Mouse (Mus musculus): ENCODE results near the gene Spata25. TPM values are rescaled to one million over a fixed set of nuclear protein-coding genes. Genes with fewer than 3 reads are reported as not detected.
A peak's percentile ranks its signal among the peaks of the same experiment; 100 is the strongest.

Gene Spata25
- total RNA-seq, 1 experiment, result 1.1 TPM

- H3K27ac ChIP-seq (ENCODE audit: insufficient read depth, low read depth, low read length, poor library complexity, severe bottlenecking), result 0 out of 2 replicates have a peak overlapping the region, but pooled peaks have one; percentile 9
- in situ Hi-C loops (cut with MboI; ENCODE audit: low sequenced_read_pairs in 2 of 2, unreplicated experiment in 2 of 2), result no loop called here
- TF ChIP-seq HCFC1 (IDR thresholded peaks at IDR 0.05; ENCODE audit: borderline replicate concordance, insufficient read depth, low read length) (no peak), ZC3H11A (IDR thresholded peaks at IDR 0.05; ENCODE audit: borderline replicate concordance, low read depth, low read length) (no peak), CHD2 (IDR thresholded peaks at IDR 0.05; ENCODE audit: low read depth, low read length) (no peak), MAFK (IDR thresholded peaks at IDR 0.05; ENCODE audit: insufficient read depth, low read depth, low read length) (no peak), ZNF384 (IDR thresholded peaks at IDR 0.05; ENCODE audit: low read depth, low read length) (no peak)
- no peak overlapping the region for H3K4me3 ChIP-seq (ENCODE audit: insufficient read depth in 1 of 2, low read depth in 1 of 2, low read length in 2 of 2, poor library complexity in 1 of 2, severe bottlenecking in 1 of 2)
- no peak overlapping the region for H3K9ac ChIP-seq (ENCODE audit: insufficient read depth, low read depth, low read length, poor library complexity, severe bottlenecking)
- no peaks in the 10 kb centered on the region for H3K9me3 ChIP-seq (ENCODE audit: control insufficient read depth, insufficient read depth, low read depth, low read length)
- DNase-seq (ENCODE audit: low read depth, low spot score), result no peak
- H3K4me1 ChIP-seq (ENCODE audit: control insufficient read depth in 2 of 2, insufficient read depth in 2 of 2, low read length in 2 of 2, poor library complexity in 1 of 2), result peaks cover 22 to 31% of the 10 kb centered on the region in 2 experiments
- no peaks in the 10 kb centered on the region for H3K36me3 ChIP-seq (ENCODE audit: control insufficient read depth, insufficient read depth, low read length, poor library complexity, severe bottlenecking)
These were observed 32.8 kb upstream of the Spata25 start for GRCm38 (mm10) chr2:164861094-164861493.

- H3K9me3 ChIP-seq (ENCODE audit: control insufficient read depth, insufficient read depth, low read depth, low read length), result no peaks in the 10 kb centered on the region
- H3K4me3 ChIP-seq (ENCODE audit: insufficient read depth in 1 of 2, low read depth in 1 of 2, low read length in 2 of 2, poor library complexity in 1 of 2, severe bottlenecking in 1 of 2), result peak overlapping the region; percentile 13 to 39; a peak in 3 of 4 replicates
- TF ChIP-seq CHD2 (IDR thresholded peaks at IDR 0.05; ENCODE audit: low read depth, low read length) (no peak), HCFC1 (IDR thresholded peaks at IDR 0.05; ENCODE audit: borderline replicate concordance, insufficient read depth, low read length) (no peak), ZNF384 (IDR thresholded peaks at IDR 0.05; ENCODE audit: low read depth, low read length) (no peak), MAFK (IDR thresholded peaks at IDR 0.05; ENCODE audit: insufficient read depth, low read depth, low read length) (no peak), ZC3H11A (IDR thresholded peaks at IDR 0.05; ENCODE audit: borderline replicate concordance, low read depth, low read length) (no peak)
- no peak for DNase-seq (ENCODE audit: low read depth, low spot score)
- H3K4me1 ChIP-seq (ENCODE audit: control insufficient read depth in 2 of 2, insufficient read depth in 2 of 2, low read length in 2 of 2, poor library complexity in 1 of 2), result peaks cover 22 to 31% of the 10 kb centered on the region in 2 experiments
- in situ Hi-C loops (cut with MboI; ENCODE audit: low sequenced_read_pairs in 2 of 2, unreplicated experiment in 2 of 2), result no loop called here
- H3K27ac ChIP-seq (ENCODE audit: insufficient read depth, low read depth, low read length, poor library complexity, severe bottlenecking), result peak overlapping the region; percentile 55
- peaks cover 4% of the 10 kb centered on the region for H3K36me3 ChIP-seq (ENCODE audit: control insufficient read depth, insufficient read depth, low read length, poor library complexity, severe bottlenecking)
- peak overlapping the region; percentile 22; the same call in 1 of the 2 replicates for H3K9ac ChIP-seq (ENCODE audit: insufficient read depth, low read depth, low read length, poor library complexity, severe bottlenecking)
These were observed 31.5 kb upstream of the Spata25 start for GRCm38 (mm10) chr2:164859640-164860432.

GRCm38 (mm10) chr2:164859155-164859554, 30.8 kb upstream of the Spata25 start:
- TF ChIP-seq ZC3H11A (IDR thresholded peaks at IDR 0.05; ENCODE audit: borderline replicate concordance, low read depth, low read length), result no peak
- TF ChIP-seq ZNF384 (IDR thresholded peaks at IDR 0.05; ENCODE audit: low read depth, low read length), result no peak
- TF ChIP-seq HCFC1 (IDR thresholded peaks at IDR 0.05; ENCODE audit: borderline replicate concordance, insufficient read depth, low read length), result no peak
- no peak for TF ChIP-seq MAFK (IDR thresholded peaks at IDR 0.05; ENCODE audit: insufficient read depth, low read depth, low read length)
- TF ChIP-seq CHD2 (IDR thresholded peaks at IDR 0.05; ENCODE audit: low read depth, low read length), result no peak
- Histone ChIP-seq H3K36me3 (ENCODE audit: control insufficient read depth, insufficient read depth, low read length, poor library complexity, severe bottlenecking) (peaks cover 11% of the 10 kb centered on the region), H3K4me1 (ENCODE audit: control insufficient read depth in 2 of 2, insufficient read depth in 2 of 2, low read length in 2 of 2, poor library complexity in 1 of 2) (peaks cover 20 to 29% of the 10 kb centered on the region in 2 experiments), H3K9me3 (ENCODE audit: control insufficient read depth, insufficient read depth, low read depth, low read length) (no peaks in the 10 kb centered on the region), H3K4me3 (ENCODE audit: insufficient read depth in 1 of 2, low read depth in 1 of 2, low read length in 2 of 2, poor library complexity in 1 of 2, severe bottlenecking in 1 of 2) (peak overlapping the region in 1 of 2 experiments; percentile 39; a peak in 1 of 4 replicates), H3K9ac (ENCODE audit: insufficient read depth, low read depth, low read length, poor library complexity, severe bottlenecking) (no peak overlapping the region), H3K27ac (ENCODE audit: insufficient read depth, low read depth, low read length, poor library complexity, severe bottlenecking) (peak overlapping the region; percentile 55; the same call in 1 of the 2 replicates)
- no peak for DNase-seq (ENCODE audit: low read depth, low spot score)
- in situ Hi-C loops (cut with MboI; ENCODE audit: low sequenced_read_pairs in 2 of 2, unreplicated experiment in 2 of 2), result no loop called here

GRCm38 (mm10) chr2:164857842-164858553, 29.7 kb upstream of the Spata25 start:
- DNase-seq (ENCODE audit: low read depth, low spot score), result peak; percentile 56
- H3K27ac ChIP-seq (ENCODE audit: insufficient read depth, low read depth, low read length, poor library complexity, severe bottlenecking), result peak overlapping the region; percentile 82
- H3K9me3 ChIP-seq (ENCODE audit: control insufficient read depth, insufficient read depth, low read depth, low read length), result no peaks in the 10 kb centered on the region
- peaks cover 20 to 29% of the 10 kb centered on the region in 2 experiments for H3K4me1 ChIP-seq (ENCODE audit: control insufficient read depth in 2 of 2, insufficient read depth in 2 of 2, low read length in 2 of 2, poor library complexity in 1 of 2)
- in situ Hi-C loops (cut with MboI; ENCODE audit: low sequenced_read_pairs in 2 of 2, unreplicated experiment in 2 of 2), result no loop called here
- peak overlapping the region; percentile 76 to 78 for H3K4me3 ChIP-seq (ENCODE audit: insufficient read depth in 1 of 2, low read depth in 1 of 2, low read length in 2 of 2, poor library complexity in 1 of 2, severe bottlenecking in 1 of 2)
- TF ChIP-seq CHD2 (IDR thresholded peaks at IDR 0.05; ENCODE audit: low read depth, low read length), result no peak
- TF ChIP-seq MAFK (IDR thresholded peaks at IDR 0.05; ENCODE audit: insufficient read depth, low read depth, low read length), result no peak
- TF ChIP-seq HCFC1 (IDR thresholded peaks at IDR 0.05; ENCODE audit: borderline replicate concordance, insufficient read depth, low read length), result no peak
- TF ChIP-seq ZNF384 (IDR thresholded peaks at IDR 0.05; ENCODE audit: low read depth, low read length), result no peak
- TF ChIP-seq ZC3H11A (IDR thresholded peaks at IDR 0.05; ENCODE audit: borderline replicate concordance, low read depth, low read length), result no peak
- peak overlapping the region; percentile 80 for H3K9ac ChIP-seq (ENCODE audit: insufficient read depth, low read depth, low read length, poor library complexity, severe bottlenecking)
- H3K36me3 ChIP-seq (ENCODE audit: control insufficient read depth, insufficient read depth, low read length, poor library complexity, severe bottlenecking), result peaks cover 17% of the 10 kb centered on the region

All from ES-E14 (cell line).